Mouse (Mus musculus): Measurements from ENCODE around the gene Gsap.
"Not testable (repeated sequence)": the region's sequence is repeated elsewhere in the genome, so short reads cannot be mapped to it uniquely, and the experiment has no call there.

The Gsap gene

GRCm38 (mm10) chr5:21328560-21328959, 142.5 kb downstream of the Gsap start:
- peak; percentile 21 for DNase-seq (ENCODE audit: low read depth)

DNA sequence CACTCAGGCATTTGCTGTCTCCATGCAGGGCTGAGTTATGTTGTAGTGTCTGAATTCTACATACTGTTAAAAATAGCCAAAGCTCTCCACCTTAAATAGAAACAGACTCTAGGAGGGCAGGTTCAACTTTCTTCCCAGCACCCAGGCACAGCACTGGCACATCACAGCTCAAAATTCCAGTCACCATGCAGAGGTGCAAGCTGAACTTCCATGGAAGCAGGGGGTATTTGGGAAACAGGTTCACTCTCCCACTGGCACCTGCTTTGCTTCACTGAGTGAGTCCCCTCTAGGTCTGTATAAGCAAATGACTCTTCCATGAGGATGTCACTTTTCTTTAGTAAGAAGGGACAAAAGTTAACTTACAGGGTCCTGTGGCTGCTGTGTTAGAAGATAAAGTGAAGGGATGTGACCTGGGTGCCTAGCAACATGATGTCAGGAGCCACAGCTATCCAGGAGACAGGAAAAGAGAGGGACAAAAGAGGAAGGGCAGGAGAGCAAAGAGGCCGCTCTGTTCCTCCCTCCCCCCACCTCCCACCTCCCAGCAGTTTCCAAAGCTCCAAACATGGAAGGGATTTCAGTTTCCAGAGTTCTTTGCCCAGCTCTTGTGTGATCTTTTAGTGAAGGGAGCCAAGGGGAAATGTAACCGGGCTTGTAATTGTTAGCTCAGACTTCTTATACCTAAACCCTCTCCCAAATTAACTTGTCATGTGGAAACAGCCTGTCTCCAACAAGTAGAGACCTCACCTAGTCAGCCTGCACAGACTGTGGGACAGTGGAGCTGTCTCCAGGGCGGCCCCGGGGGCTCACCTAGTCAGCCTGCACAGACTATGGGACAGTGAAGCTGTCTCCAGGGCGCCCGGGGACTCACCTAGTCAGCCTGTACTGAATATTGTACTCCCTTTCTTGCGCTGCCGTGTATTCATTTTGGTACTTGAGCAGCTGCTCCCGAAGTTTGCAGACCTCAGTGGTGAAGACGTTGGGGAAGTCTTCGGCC, 143.9 kb downstream of the Gsap start:
- no peak for DNase-seq (ENCODE audit: low read depth)

GRCm38 (mm10) chr5:21331656-21332055, 145.6 kb downstream of the Gsap start:
- peak; percentile 14 for DNase-seq (ENCODE audit: low read depth)

DNA sequence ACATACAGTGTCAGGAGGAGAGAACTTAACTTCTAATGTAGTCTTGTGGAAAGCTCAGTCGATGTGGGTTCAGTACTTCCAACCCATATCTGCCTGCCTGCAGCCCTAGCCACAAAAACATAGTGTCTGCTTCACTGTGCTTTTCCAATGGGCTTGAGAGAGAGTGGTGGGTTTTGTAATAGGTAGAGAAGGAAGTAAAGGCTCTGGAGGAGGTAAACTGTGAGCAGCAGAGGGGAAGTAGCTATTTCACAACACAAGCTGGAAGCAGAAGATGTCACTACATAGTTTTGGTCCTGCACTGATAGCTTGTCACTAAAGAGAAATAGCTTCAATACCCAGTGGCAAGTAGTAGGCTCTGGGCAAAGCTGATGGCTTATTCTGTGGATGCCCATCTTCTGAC, 146.1 kb downstream of the Gsap start:
- DNase-seq (ENCODE audit: low read depth): no peak

DNA sequence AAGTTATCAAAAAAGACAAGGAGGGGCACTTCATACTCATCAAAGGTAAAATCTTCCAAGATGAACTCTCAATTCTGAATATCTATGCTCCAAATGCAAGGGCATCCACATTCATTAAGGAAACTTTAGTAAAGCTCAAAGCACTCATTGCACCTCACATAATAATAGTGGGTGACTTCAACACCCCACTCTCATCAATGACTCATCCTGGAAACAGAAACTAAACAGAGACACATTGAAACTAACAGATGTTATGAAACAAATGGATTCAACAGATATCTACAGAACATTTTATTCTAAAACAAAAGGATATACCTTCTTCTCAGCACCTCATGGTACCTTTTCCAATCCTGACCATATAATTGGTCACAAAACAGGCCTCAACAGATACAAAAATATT, 156.2 kb downstream of the Gsap start:
- not testable (repeated sequence) for DNase-seq (ENCODE audit: low read depth)

DNA sequence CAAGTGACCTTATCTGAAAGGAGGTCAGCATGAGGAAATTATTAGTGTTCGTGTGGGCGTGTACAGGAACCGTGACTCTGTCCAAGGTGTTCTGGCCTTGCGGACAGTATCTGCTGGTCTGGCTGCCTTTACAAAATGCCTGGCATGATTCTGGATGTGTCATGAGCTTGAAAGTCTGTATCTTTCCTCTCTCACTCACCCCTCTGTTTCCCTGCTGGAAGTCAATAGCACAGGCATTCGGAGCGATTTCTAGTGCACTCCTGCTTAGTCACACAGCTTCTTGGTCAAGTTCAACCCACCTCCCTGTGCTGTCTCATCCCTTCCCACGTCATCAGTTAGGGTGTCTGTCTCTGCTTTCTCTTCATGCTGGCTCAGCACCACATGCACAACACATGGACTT, 162.3 kb downstream of the Gsap start:
- DNase-seq (ENCODE audit: low read depth): peak; percentile 82

DNA sequence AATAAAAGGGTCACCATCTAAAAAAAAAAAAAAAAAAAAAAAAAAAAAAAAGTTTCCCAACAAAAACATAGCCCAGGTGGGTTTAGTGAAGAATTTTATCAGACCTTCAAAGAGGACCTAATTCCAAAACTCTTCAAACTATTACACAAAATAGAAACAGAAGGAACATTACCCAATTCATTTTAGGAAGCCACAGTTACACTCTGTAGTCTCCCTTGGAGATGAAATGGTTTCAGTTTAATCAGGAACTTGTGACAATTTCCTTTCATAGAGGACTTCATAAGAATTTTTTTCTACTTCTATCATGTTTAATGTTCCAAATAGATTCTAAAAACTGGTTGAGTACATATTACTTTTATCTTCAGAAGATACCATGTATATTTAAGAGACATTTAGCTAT, 165.6 kb downstream of the Gsap start:
- DNase-seq (ENCODE audit: low read depth): no peak

DNA sequence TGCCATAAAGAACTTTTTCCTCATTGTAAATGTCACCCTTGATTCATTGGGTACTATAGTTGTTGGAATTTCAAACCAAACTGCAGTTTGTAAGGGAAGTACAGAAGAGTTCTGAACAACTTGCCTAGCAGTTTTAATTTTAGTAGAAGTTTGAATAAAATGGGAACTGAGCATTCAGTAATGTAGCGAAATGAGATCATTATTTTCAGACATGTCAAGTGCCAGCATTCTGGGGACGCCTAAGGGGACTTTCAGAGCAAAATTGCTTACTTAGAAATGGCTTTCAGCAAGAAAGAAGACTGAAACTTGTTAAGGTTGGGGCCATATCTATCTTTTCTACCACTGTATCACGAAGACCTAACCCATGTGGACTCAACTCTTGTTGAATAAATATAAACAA, 172.6 kb downstream of the Gsap start:
- no peak for DNase-seq (ENCODE audit: low read depth)

- no peak for DNase-seq (ENCODE audit: low read depth)
These were observed 177.3 kb downstream of the Gsap start for GRCm38 (mm10) chr5:21363343-21363742.

All from NIH3T3 (cell line).